14 mouse cellular contexts compared by ENCODE assay signal in the genomic region with DNA sequence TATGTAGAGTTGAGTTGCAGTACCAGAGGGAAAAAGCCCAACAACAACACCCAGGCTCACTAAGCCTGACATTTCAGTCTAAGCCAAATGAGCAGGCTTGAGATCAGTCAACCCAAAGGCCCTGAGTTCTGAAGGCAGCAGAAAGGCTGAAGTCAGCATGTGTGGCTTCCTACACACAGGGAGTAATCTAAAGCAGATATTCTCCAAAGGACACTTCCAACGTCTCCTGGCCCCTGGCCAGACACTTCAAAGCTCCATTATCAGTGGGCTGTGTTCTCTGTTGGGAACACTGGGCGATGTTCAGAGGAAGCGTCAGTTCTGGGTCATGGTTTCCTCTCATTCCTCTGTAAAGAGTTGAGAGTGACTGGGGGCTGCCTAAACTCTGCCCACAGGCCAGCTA.
DNase-seq lines count a peak whose midpoint lies in the region; ATAC-seq and TF ChIP-seq lines count a peak whose summit lies in the region.
"Had no signal": no experiment of that assay in that cellular context is flagged by ENCODE, and none has a peak within 500 bp of the region (broad histone marks: within the 10 kb centered on the region; RNA-seq: fewer than 3 reads in every experiment).

No protein-coding gene starts in this region.

- H3K4me2 ChIP-seq in lung, embryonic 15.5 days: no peak overlapping the region
- H3K4me2 ChIP-seq in stomach, postnatal 0 days (replicated peaks; ENCODE audit: low read depth): no peak overlapping the region
- H3K4me2 ChIP-seq: embryonic facial prominence, embryonic 13.5 days; hindbrain, embryonic 15.5 days had no signal

- TF ChIP-seq RAD21 in MEL (IDR thresholded peaks at IDR 0.05; ENCODE audit: low read depth, low read length): no peak

- H3K79me2 ChIP-seq in MEL (ENCODE audit: control insufficient read depth, insufficient read depth, low read length, poor library complexity): no peaks in the 10 kb centered on the region

- ATAC-seq in lung, embryonic 15.5 days (ENCODE audit: borderline replicate concordance, extremely low read depth, low FRiP score, low TSS enrichment): peak; percentile 69; the same call in 1 of the 2 replicates
- ATAC-seq in stomach, postnatal 0 days (ENCODE audit: low FRiP score, low TSS enrichment): no peak

- no peaks in the 10 kb centered on the region for H3K27me3 ChIP-seq in MEL (ENCODE audit: control insufficient read depth in 1 of 2, insufficient read depth in 2 of 2, low read length in 2 of 2)
- no peaks in the 10 kb centered on the region for H3K27me3 ChIP-seq in lung, embryonic 15.5 days
- H3K27me3 ChIP-seq in stomach, postnatal 0 days (ENCODE audit: control insufficient read depth, insufficient read depth, low read length): no peaks in the 10 kb centered on the region
- H3K27me3 ChIP-seq in cerebellum, adult 2 months (ENCODE audit: control insufficient read depth, insufficient read depth, low read length): no peaks in the 10 kb centered on the region
- H3K27me3 ChIP-seq: embryonic facial prominence, embryonic 13.5 days; hindbrain, embryonic 15.5 days had no signal

- H3K4me1 ChIP-seq in MEL (ENCODE audit: control insufficient read depth in 1 of 2, insufficient read depth in 2 of 2, low read length in 2 of 2): no peaks in the 10 kb centered on the region
- no peaks in the 10 kb centered on the region; the same call in 1 of the 2 replicates for H3K4me1 ChIP-seq in lung, embryonic 15.5 days
- H3K4me1 ChIP-seq in stomach, postnatal 0 days (replicated peaks; ENCODE audit: control insufficient read depth, insufficient read depth): no peaks in the 10 kb centered on the region
- no peaks in the 10 kb centered on the region for H3K4me1 ChIP-seq in cerebellum, adult 2 months (ENCODE audit: control insufficient read depth, insufficient read depth, low read length)
- H3K4me1 ChIP-seq: embryonic facial prominence, embryonic 13.5 days; hindbrain, embryonic 15.5 days had no signal

- H3K4me3 ChIP-seq in MEL (ENCODE audit: control insufficient read depth in 1 of 2, insufficient read depth in 1 of 2, low read depth in 2 of 2, low read length in 2 of 2): no peak overlapping the region
- H3K4me3 ChIP-seq in lung, embryonic 15.5 days: no peak overlapping the region
- H3K4me3 ChIP-seq in stomach, postnatal 0 days (ENCODE audit: low read depth, low read length): no peak overlapping the region
- H3K4me3 ChIP-seq in cerebellum, adult 2 months (replicated peaks; ENCODE audit: insufficient read depth, low read depth, low read length): no peak overlapping the region
- H3K4me3 ChIP-seq: embryonic facial prominence, embryonic 13.5 days; hindbrain, embryonic 15.5 days had no signal

- TF ChIP-seq POLR2A in MEL (IDR thresholded peaks at IDR 0.05; ENCODE audit: control insufficient read depth in 1 of 2, insufficient read depth in 1 of 2, low read depth in 1 of 2, low read length in 2 of 2, poor library complexity in 1 of 2): no peak
- TF ChIP-seq POLR2A in cerebellum, adult 2 months (IDR thresholded peaks at IDR 0.05; ENCODE audit: borderline replicate concordance, insufficient read depth, low read length): no peak

- H3K27ac ChIP-seq in MEL (ENCODE audit: control insufficient read depth, low read depth, low read length): no peak overlapping the region
- H3K27ac ChIP-seq in lung, embryonic 15.5 days: no peak overlapping the region; the same call in 1 of the 2 replicates
- H3K27ac ChIP-seq in stomach, postnatal 0 days (replicated peaks): no peak overlapping the region
- H3K27ac ChIP-seq in cerebellum, adult 2 months (ENCODE audit: insufficient read depth, low read length): no peak overlapping the region
- H3K27ac ChIP-seq: embryonic facial prominence, embryonic 13.5 days; hindbrain, embryonic 15.5 days; liver, embryonic 14.5 days had no signal

- DNase-seq in kidney, postnatal 10 days: peak; percentile 39
- no peak for DNase-seq in kidney, adult 9 months
- DNase-seq in MEL (ENCODE audit: low read depth, low spot score): peak; percentile 11
- DNase-seq in adrenal gland, postnatal 14 days: peak; percentile 61
- no peak for DNase-seq in embryo, embryonic 10.5 days (ENCODE audit: low spot score)
- no peak for DNase-seq in stomach, postnatal 0 days (ENCODE audit: low spot score)
- DNase-seq in cerebellum, adult 2 months: no peak
- DNase-seq: cerebellum, adult 11 months; gastrocnemius, postnatal 10 days; thymus, adult 2 months had no signal

- 22% methylated on average over 3 of the region's 3 CpGs for WGBS in lung, embryonic 15.5 days
- 52% methylated on average over 3 of the region's 3 CpGs for WGBS in stomach, postnatal 0 days
- WGBS in cerebellum, adult 2 months: 42% methylated on average over 3 of the region's 3 CpGs

- TF ChIP-seq CTCF in MEL (IDR thresholded peaks at IDR 0.05 in 2 of 3, conservative IDR thresholded peaks at IDR 0.05 in 1 of 3; ENCODE audit: control insufficient read depth in 1 of 3, insufficient read depth in 1 of 3, low read depth in 2 of 3, low read length in 3 of 3, poor library complexity in 1 of 3, severe bottlenecking in 1 of 3): no peak
- no peak for TF ChIP-seq CTCF in stomach, postnatal 0 days (IDR thresholded peaks at IDR 0.05; ENCODE audit: low read depth)
- TF ChIP-seq CTCF in cerebellum, adult 2 months (IDR thresholded peaks at IDR 0.05; ENCODE audit: borderline replicate concordance, insufficient read depth, low read depth, low read length): no peak

- H3K9ac ChIP-seq in MEL (ENCODE audit: control insufficient read depth, low read depth, low read length, poor library complexity, severe bottlenecking): no peak overlapping the region
- H3K9ac ChIP-seq in lung, embryonic 15.5 days: no peak overlapping the region
- no peak overlapping the region for H3K9ac ChIP-seq in stomach, postnatal 0 days (ENCODE audit: low read length)
- H3K9ac ChIP-seq: embryonic facial prominence, embryonic 13.5 days; hindbrain, embryonic 15.5 days; liver, embryonic 14.5 days had no signal

- TF ChIP-seq EP300 in MEL (IDR thresholded peaks at IDR 0.05; ENCODE audit: low read depth in 1 of 2, low read length in 2 of 2): no peak
- TF ChIP-seq EP300 in stomach, postnatal 0 days (optimal IDR thresholded peaks at IDR 0.05): no peak

- no peaks in the 10 kb centered on the region for H3K36me3 ChIP-seq in MEL (ENCODE audit: control insufficient read depth in 1 of 2, insufficient read depth in 2 of 2, low read length in 2 of 2)
- no peaks in the 10 kb centered on the region for H3K36me3 ChIP-seq in lung, embryonic 15.5 days
- no peaks in the 10 kb centered on the region for H3K36me3 ChIP-seq in stomach, postnatal 0 days (ENCODE audit: control insufficient read depth, insufficient read depth, low read length)
- H3K36me3 ChIP-seq: embryonic facial prominence, embryonic 13.5 days; hindbrain, embryonic 15.5 days had no signal

- no peaks in the 10 kb centered on the region for H3K9me3 ChIP-seq in MEL (replicated peaks; ENCODE audit: insufficient read depth, low read length)
- H3K9me3 ChIP-seq in lung, embryonic 15.5 days: no peaks in the 10 kb centered on the region
- no peaks in the 10 kb centered on the region for H3K9me3 ChIP-seq in stomach, postnatal 0 days (ENCODE audit: control insufficient read depth, low read length)
- H3K9me3 ChIP-seq: embryonic facial prominence, embryonic 13.5 days; hindbrain, embryonic 15.5 days had no signal

TF ChIP-seq in MEL, 35 proteins besides CTCF, POLR2A, EP300 and RAD21:
- no peak for TF ChIP-seq SIN3A (IDR thresholded peaks at IDR 0.05; ENCODE audit: low read length)
- no peak for TF ChIP-seq MAZ (IDR thresholded peaks at IDR 0.05; ENCODE audit: low read depth, low read length)
- no peak for TF ChIP-seq ZMIZ1 (IDR thresholded peaks at IDR 0.05; ENCODE audit: low read depth, low read length)
- TF ChIP-seq RCOR1 (IDR thresholded peaks at IDR 0.05; ENCODE audit: low read depth, low read length): no peak
- no peak for TF ChIP-seq CHD2 (IDR thresholded peaks at IDR 0.05; ENCODE audit: low read length)
- TF ChIP-seq ZC3H11A (IDR thresholded peaks at IDR 0.05; ENCODE audit: low read depth, low read length): no peak
- TF ChIP-seq GATA1 (IDR thresholded peaks at IDR 0.05; ENCODE audit: low read depth, low read length): no peak
- TF ChIP-seq HCFC1 (IDR thresholded peaks at IDR 0.05; ENCODE audit: low read depth, low read length): no peak
- TF ChIP-seq JUND (IDR thresholded peaks at IDR 0.05; ENCODE audit: low read depth, low read length): no peak
- no peak for TF ChIP-seq BHLHE40 (IDR thresholded peaks at IDR 0.05; ENCODE audit: borderline replicate concordance, low read depth, low read length)
- no peak for TF ChIP-seq CHD1 (IDR thresholded peaks at IDR 0.05; ENCODE audit: low read depth, low read length)

Comparison
In these comparisons a context has a peak if more than half of its experiments do, and no peak if none do; other contexts are left out.
1. DNase-seq: peak in kidney, postnatal 10 days (single experiment), MEL (single experiment) and adrenal gland, postnatal 14 days (single experiment); none in kidney, adult 9 months (single experiment), embryo, embryonic 10.5 days (single experiment), stomach, postnatal 0 days (single experiment) and cerebellum, adult 2 months (0 of 2).